Comparison of ENCODE assay signal across 8 mouse cellular contexts in the genomic region with DNA sequence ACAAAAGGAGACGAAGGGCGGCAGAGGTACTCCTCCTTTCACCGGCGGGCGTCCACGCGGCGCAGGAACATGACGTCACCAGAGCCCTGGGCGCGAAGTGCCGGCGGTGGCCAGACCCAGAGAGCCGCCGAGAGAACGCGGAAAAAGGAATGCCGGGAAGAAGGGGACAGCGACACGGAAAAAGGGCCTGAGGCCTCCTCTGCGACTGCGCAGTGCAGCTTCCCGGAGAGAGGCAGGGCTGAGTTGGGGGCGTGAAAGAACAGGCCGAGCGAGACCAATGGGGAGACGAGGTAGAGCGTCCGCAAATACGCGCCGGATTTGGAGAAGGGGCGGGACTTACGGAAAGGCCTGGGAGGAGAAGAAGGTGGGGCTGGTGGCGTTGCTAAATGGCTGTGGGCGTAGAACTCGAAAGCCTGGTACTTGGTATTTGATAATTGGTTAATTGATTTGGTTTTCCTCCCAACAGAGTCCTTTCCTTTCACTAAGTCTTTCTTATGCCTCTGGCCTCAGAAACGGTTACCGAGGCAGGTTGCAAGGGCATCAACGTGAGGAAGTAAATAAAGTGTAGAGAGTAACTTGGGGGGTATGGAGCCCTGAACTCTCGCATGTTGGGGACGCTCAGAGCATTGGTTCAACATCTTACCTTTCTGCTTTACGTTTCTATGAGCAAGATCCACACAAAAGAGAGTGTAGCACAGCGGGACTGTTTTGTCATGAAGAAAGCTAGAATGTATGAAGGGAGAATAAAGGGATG. TPM values are rescaled to one million over a fixed set of nuclear protein-coding genes. Genes with fewer than 3 reads are reported as not detected.
DNase-seq lines count a peak whose midpoint lies in the region; ATAC-seq and TF ChIP-seq lines count a peak whose summit lies in the region.

A gene (minus strand): TSS at position 183 of the 754 bp plus-strand sequence.

- peak; percentile 99 for ATAC-seq in embryonic facial prominence, embryonic 15.5 days (ENCODE audit: insufficient number of reproducible peaks, low FRiP score, low TSS enrichment, low read depth)
- ATAC-seq in limb, embryonic 14.5 days (ENCODE audit: low FRiP score, low read depth), result peak; percentile 99
- peak; percentile 99 for ATAC-seq in midbrain, postnatal 0 days (ENCODE audit: low FRiP score)

- H3K4me3 ChIP-seq in bone marrow, adult 2 months (replicated peaks; ENCODE audit: control insufficient read depth, low read depth, low read length), result peak within 1 kb of the TSS; percentile 88
- H3K4me3 ChIP-seq in embryonic facial prominence, embryonic 15.5 days (replicated peaks), result peak within 1 kb of the TSS; percentile 69
- H3K4me3 ChIP-seq in limb, embryonic 14.5 days (replicated peaks; ENCODE audit: low read length), result peak within 1 kb of the TSS; percentile 61
- H3K4me3 ChIP-seq in midbrain, postnatal 0 days (ENCODE audit: low read depth, low read length), result peak within 1 kb of the TSS; percentile 58

- TF ChIP-seq POLR2A in bone marrow, adult 2 months (IDR thresholded peaks at IDR 0.05; ENCODE audit: borderline replicate concordance, control insufficient read depth, low read depth, low read length), result no peak
- no peak for TF ChIP-seq POLR2A in limb, embryonic 14.5 days (IDR thresholded peaks at IDR 0.05; ENCODE audit: borderline replicate concordance, extremely low read depth, insufficient read depth, insufficient read length)

- 11% methylated on average over 43 of the region's 44 CpGs for WGBS in bone marrow, adult 2 months
- 16% methylated on average over 44 of the region's 44 CpGs for WGBS in embryonic facial prominence, embryonic 15.5 days
- WGBS in limb, embryonic 14.5 days, result 21% methylated on average over 40 of the region's 44 CpGs
- WGBS in midbrain, postnatal 0 days, result 23% methylated on average over 44 of the region's 44 CpGs

- H3K27ac ChIP-seq in bone marrow, adult 2 months (ENCODE audit: control insufficient read depth, insufficient read depth, low read depth, low read length, poor library complexity), result peak within 1 kb of the TSS; percentile 69
- peak within 1 kb of the TSS; percentile 66; the same call in 1 of the 2 replicates for H3K27ac ChIP-seq in embryonic facial prominence, embryonic 15.5 days (replicated peaks)
- H3K27ac ChIP-seq in limb, embryonic 14.5 days (replicated peaks; ENCODE audit: low read depth, low read length), result peak within 1 kb of the TSS; percentile 61
- H3K27ac ChIP-seq in midbrain, postnatal 0 days (ENCODE audit: low read depth, low read length), result peak within 1 kb of the TSS; percentile 47; the same call in 1 of the 2 replicates

- no peaks in the 10 kb centered on the region for H3K4me1 ChIP-seq in bone marrow, adult 2 months (ENCODE audit: control insufficient read depth, insufficient read depth, low read length)
- 0 out of 2 replicates have a peak, but pooled peaks cover 4% of the 10 kb centered on the region for H3K4me1 ChIP-seq in embryonic facial prominence, embryonic 15.5 days
- H3K4me1 ChIP-seq in limb, embryonic 14.5 days (ENCODE audit: control insufficient read depth, insufficient read depth, low read length), result no peaks in the 10 kb centered on the region
- H3K4me1 ChIP-seq in midbrain, postnatal 0 days (ENCODE audit: insufficient read depth, low read length), result 0 out of 2 replicates have a peak, but pooled peaks cover 3% of the 10 kb centered on the region

- H3K36me3 ChIP-seq in embryonic facial prominence, embryonic 15.5 days, result no peaks in the 10 kb centered on the region
- 0 out of 2 replicates have a peak, but pooled peaks cover 5% of the 10 kb centered on the region for H3K36me3 ChIP-seq in limb, embryonic 14.5 days (ENCODE audit: control insufficient read depth, insufficient read depth, low read length)
- H3K36me3 ChIP-seq in midbrain, postnatal 0 days (ENCODE audit: insufficient read depth, low read length), result no peaks in the 10 kb centered on the region

- DNase-seq in 416B (ENCODE audit: low read depth), result peak; percentile 96
- DNase-seq in heart, adult 8-10 months (ENCODE audit: low spot score), result peak; percentile 93
- peak; percentile 95 for DNase-seq in kidney, adult 9 months
- DNase-seq in limb, embryonic 14.5 days (ENCODE audit: low spot score), result peak; percentile 90
- peak; percentile 94 for DNase-seq in midbrain, postnatal 0 days (ENCODE audit: low spot score)
- DNase-seq in spleen, postnatal 14 days (ENCODE audit: low spot score in 2 of 2), result peak; percentile 67 to 73

- TF ChIP-seq CTCF in bone marrow, adult 2 months (IDR thresholded peaks at IDR 0.05; ENCODE audit: control insufficient read depth, insufficient read depth, low read length), result no peak
- no peak for TF ChIP-seq CTCF in midbrain, postnatal 0 days (IDR thresholded peaks at IDR 0.05)

- no peaks in the 10 kb centered on the region for H3K27me3 ChIP-seq in embryonic facial prominence, embryonic 15.5 days
- H3K27me3 ChIP-seq in limb, embryonic 14.5 days (ENCODE audit: control insufficient read depth, insufficient read depth, low read length), result no peaks in the 10 kb centered on the region
- H3K27me3 ChIP-seq in midbrain, postnatal 0 days (ENCODE audit: insufficient read depth, low read length), result no peaks in the 10 kb centered on the region

- peak within 1 kb of the TSS; percentile 59 for H3K9ac ChIP-seq in embryonic facial prominence, embryonic 15.5 days
- H3K9ac ChIP-seq in limb, embryonic 14.5 days (ENCODE audit: low read depth, low read length, severe bottlenecking), result peak within 1 kb of the TSS; percentile 77
- peak within 1 kb of the TSS; percentile 62 for H3K9ac ChIP-seq in midbrain, postnatal 0 days (replicated peaks; ENCODE audit: low read length, poor library complexity, severe bottlenecking)

- H3K4me2 ChIP-seq in embryonic facial prominence, embryonic 15.5 days (replicated peaks), result peak within 1 kb of the TSS; percentile 55
- H3K4me2 ChIP-seq in limb, embryonic 14.5 days (replicated peaks; ENCODE audit: low read depth, low read length, severe bottlenecking), result peak within 1 kb of the TSS; percentile 45
- H3K4me2 ChIP-seq in midbrain, postnatal 0 days (ENCODE audit: low read depth, low read length, poor library complexity, severe bottlenecking), result peak within 1 kb of the TSS; percentile 49

- H3K9me3 ChIP-seq in embryonic facial prominence, embryonic 15.5 days (replicated peaks), result no peaks in the 10 kb centered on the region
- no peaks in the 10 kb centered on the region for H3K9me3 ChIP-seq in limb, embryonic 14.5 days (ENCODE audit: control insufficient read depth, low read length)
- H3K9me3 ChIP-seq in midbrain, postnatal 0 days (ENCODE audit: low read length), result no peaks in the 10 kb centered on the region

RNA-seq across cellular contexts. Expression of the gene that starts here (rescaled TPM):
- 3.0 and 4.2 TPM in 2 replicates for polyA plus RNA-seq in bone marrow, adult 2 months (2011; ENCODE audit: insufficient read depth, insufficient read length, low replicate concordance, missing spikeins)
- polyA plus RNA-seq in embryonic facial prominence, embryonic 15.5 days (2015; fragmentation: Nextera tagmentation; extraction: Ambion mirVana), result 24.6 and 24.8 TPM in 2 replicates
- total RNA-seq in heart, adult 8-10 months (2022), result 10 to 100 TPM; 28.5 to 33.9 (median 30.6) TPM
- 17.6 and 17.9 TPM in 2 replicates for polyA plus RNA-seq in limb, embryonic 14.5 days (2012; rRNA removed)
- 21.1 and 24.1 TPM in 2 replicates for polyA plus RNA-seq in limb, embryonic 14.5 days (2014; fragmentation: Nextera tagmentation; extraction: Ambion mirVana)
- 74.2 and 85.1 TPM in 2 replicates for total RNA-seq in midbrain, postnatal 0 days (2014; rRNA removed)
- 43.2 and 44.0 TPM in 2 replicates for polyA plus RNA-seq in midbrain, postnatal 0 days (2015; fragmentation: Nextera tagmentation; extraction: Ambion mirVana)

Comparison
In these comparisons a context has a peak if more than half of its experiments do, and no peak if none do; other contexts are left out.
1. Peak in every context shown above with its lines: DNase-seq, ATAC-seq, H3K4me3 ChIP-seq and H3K27ac ChIP-seq.